Mouse (Mus musculus): ENCODE results near the gene Rnf103. TPM values are rescaled to one million over a fixed set of nuclear protein-coding genes. Genes with fewer than 3 reads are reported as not detected.

The Rnf103 gene
- total RNA-seq, 2 experiments from 2014 or later = 29.9 to 32.3 TPM

DNA sequence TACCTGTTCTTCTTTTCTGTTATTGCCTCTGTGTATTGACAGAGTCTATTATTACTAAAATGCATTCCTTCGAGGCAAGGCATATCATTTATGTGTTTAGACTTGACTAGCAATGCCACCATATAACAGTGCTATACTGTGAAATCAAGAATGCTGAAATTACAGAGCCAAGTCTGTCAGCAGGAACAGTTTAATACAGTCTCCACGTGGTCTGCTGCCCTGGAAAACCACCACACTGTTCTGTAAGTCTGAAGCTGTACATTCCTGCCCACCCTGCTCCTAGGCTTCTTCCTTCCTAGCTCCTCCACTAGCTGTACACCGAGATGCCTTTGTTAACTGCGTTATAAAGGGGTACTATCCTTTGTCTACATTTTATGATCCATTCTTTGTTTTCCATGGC lies 1.6 kb upstream of the Rnf103 start:
- no peak for DNase-seq

DNA sequence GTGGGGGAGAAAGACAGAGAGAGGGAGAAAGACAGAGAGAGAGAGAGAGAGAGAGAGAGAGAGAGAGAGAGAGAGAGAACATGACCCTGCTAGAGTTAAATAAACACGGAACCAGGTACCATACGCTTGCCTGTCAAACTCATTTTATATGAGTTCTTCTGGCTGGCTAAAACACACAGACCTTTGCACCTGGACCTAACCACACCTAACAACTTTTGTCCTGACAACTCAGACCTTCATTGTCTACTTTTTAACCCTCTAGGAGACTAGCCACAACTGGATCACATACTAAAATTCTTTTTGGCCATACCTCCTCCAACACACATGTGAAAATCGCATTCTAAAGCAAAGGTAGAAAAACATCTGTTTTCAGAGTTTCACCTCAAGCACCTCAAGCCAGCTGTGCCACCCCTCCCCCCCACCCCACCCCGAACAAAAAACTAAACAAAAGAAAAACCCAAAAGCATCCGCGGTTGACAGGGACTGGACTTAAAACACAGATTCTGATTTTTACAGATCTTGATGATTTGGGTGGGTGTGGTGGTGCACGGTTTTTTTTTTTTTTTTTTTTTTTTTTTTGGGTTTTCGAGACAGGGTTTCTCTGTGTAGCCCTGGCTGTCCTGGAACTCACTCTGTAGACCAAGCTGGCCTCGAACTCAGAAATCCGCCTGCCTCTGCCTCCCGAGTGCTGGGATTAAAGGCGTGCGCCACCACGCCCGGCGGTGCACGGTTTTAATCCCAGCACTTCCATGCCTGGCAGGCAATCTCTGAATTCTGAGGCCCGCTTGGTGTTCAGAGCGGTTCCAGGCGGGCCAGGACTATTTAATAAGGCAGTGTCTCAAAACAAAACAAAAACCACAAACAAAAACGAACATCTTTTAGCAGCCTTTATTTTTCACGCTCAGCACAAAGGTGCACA lies 679 bp upstream of the Rnf103 start:
- DNase-seq = no peak

DNA sequence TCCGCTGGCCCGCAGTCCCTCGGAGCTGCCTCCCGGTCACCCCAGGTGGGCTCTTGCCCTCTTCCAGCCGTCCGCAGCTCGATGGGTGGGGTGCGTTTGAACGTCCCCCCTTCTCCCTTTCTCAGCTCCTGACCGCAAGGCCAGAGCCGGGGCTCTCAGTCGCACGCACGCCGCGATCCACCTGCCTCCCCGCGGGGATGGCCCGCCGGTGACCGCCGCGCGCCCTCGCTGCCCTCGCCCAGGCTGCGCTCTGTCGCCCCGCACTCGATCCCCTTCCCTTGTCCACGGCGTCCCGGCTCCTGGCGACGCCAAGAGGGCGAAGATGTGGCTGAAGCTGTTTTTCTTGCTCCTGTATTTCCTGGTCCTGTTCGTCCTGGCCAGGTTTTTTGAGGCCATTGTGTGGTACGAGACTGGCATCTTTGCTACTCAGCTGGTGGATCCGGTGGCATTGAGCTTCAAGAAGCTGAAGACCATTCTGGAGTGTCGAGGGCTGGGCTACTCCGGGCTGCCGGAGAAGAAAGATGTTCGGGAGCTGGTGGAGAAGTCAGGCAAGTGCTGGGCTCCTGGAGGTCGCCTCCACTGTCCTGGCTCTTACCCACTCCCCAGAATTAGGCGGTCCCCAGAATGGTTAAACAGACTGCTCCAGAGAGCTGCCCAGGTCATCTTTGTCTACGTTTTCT lies 787 bp downstream of the Rnf103 start:
- peak; percentile 73 for DNase-seq

DNA sequence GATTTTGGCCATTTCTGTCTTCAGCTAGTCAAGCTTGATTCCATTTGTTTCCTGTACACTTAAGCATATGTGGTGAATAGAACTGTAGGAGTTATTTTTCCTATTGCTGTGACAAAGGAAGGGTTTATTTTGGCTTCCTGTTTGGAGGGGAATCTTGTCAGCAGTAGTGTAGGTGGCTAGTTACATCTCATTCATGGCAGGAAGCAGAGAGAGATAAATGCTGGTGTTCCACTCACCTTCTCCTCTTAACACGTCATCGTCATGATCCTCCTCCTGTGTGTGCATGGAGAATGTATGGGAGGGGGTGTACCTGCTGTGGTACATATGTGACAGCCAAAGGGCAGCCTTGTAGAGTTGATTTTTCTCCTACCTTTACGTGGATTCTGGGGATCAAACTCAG lies 6.9 kb downstream of the Rnf103 start:
- no peak for DNase-seq

DNA sequence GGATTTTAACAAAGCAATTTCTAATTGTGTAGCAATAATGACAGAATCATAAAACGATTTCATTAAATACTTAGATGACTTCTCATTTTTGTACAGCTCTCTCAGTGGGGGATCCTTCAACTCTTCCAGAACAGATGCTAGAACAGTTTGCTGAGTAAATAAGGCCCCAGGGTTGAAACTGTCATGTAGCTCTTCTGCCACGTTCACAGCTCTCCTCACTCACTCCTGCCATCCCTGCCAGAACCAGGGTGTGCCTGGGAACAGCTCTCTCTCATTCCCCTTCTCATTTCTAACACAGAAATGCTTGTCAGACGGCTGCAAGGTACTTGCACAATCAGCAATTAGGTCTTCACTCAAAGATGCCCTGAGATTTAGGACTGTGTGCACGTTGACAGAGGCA lies 9.3 kb downstream of the Rnf103 start:
- no peak for DNase-seq

DNA sequence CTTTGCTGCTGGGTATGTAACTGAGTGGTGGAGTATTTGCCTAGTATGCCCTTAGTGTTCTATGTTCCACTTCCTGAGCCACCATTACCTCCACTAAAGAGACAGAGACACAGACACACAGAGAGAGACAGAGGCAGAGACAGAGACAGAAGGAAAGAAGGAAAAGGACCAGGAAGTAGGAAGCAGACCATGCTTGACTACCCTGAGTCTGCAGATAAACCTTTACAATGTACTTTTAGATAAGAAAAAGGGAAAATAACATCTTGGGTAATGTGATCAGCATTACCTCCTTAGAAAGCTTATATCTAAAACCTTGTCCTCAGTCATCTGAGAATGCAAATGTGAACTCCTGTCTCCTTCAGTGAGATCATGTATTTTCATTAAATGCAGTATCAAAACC lies 10.0 kb downstream of the Rnf103 start:
- no peak for DNase-seq

DNA sequence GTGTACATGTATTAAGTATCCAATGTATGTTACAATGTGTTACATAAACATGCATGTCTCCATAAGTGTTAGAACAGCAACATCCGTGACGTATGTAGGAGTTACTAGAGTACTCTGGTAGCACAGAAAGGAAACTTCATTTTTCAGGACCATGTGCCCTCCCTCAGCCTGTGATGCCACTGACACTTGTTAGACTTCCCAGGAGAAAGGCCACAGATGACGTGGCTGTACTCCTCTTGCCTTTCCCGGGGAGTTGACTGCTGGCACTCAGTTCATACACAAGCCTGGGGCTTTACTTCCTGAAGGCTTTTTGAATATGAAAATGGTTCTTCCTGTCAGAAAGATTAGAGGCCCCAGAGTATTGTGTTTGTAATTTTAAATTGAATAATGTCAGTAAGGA lies 10.4 kb downstream of the Rnf103 start:
- DNase-seq = no peak

DNA sequence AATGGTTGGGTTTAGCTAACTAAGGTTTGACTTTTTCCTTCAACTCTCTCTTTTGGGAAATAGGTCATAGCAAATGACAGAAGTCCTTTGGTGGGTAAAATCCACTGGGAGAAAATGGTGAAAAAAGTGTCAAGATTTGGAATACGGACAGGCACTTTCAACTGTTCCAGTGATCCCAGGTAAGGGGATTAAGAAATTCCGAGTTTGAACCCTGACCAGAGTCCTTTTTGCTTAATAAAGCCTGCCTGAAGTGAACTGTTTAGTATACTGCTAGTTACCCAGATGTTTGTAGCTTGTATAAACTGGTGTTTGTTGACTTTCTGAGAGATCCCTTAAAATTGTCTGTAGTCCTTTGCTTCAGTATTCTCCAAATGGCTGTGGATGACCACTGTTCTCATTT lies 12.0 kb downstream of the Rnf103 start:
- no peak for DNase-seq

DNA sequence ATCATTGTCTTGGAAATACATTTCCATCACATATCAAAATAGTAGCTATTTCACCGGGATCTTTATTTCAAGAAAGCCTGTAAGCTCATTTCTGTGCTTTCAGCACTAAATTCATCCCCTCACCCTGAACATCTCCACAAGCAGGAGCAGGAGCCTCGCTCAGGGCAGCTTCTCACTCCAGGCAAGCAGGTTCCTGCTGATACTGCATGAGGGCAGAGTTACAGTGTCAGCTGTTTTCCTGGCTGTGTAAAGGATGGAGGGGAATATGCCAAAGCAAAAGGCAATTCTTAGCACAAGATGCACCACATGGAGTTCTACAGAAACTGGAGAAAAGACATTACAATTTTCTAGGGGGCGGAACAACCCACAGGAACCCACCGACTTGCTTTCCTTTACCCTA lies 25.8 kb downstream of the Rnf103 start:
- no peak for DNase-seq

DNA sequence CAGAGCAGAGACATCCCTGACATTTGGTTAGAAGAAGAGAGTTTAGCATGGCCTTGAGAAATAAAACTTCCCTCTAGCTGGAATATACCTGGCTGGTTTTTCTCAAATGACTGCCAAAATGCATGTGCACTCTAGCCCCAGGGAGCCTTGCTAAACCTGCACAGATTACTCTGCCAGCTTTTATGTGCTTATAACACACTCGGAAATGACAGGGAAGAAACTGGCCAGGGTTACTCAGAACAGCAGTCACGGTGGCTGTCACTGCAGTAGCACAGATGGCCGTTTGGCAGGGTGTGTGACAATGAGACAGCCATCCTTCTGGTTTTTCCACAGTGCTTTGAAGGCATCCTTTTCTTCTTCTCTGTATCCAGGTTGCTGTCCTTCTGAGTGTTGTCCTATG lies 31.9 kb downstream of the Rnf103 start:
- peak; percentile 21 for DNase-seq

DNA sequence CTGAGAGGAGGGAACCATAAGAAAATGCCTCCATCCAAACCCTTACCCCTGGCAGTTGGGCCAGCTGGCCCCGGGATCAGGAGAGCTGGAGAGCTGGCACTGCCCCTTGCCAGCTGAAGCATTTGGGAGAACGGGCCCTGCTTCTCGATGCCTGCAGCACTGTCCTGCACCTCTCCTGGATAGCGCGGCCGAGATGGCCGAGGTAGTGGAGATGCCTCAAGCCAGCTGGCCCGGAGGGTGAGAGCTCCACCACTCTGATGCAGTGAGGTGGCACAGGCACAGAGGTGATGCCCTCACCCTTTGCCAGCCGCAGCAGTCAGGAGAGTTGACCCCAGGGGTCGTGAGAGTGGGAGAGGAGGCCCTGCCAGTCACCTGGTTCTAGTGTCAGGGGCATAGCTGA lies 33.4 kb downstream of the Rnf103 start:
- DNase-seq = no peak

DNA sequence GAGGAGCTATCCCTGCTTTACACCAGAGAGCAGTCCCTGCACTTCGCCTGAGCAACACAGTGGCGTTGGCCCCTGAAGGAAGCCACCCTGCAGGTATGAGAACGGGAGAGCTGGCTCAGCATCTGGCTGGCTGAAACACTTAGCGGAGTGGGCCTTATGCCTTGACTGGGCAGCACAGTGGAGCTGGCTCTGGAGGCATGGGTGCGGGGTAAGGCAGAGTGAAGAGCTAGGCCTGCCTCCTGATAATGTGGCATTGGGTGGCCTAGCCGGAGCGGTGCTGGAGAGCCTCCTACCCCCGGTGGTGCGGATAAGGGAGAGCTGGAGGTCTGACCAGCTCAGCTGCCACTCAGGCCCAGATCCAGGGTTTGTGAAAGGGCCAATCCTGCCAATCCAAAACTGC lies 34.1 kb downstream of the Rnf103 start:
- DNase-seq = no peak

DNA sequence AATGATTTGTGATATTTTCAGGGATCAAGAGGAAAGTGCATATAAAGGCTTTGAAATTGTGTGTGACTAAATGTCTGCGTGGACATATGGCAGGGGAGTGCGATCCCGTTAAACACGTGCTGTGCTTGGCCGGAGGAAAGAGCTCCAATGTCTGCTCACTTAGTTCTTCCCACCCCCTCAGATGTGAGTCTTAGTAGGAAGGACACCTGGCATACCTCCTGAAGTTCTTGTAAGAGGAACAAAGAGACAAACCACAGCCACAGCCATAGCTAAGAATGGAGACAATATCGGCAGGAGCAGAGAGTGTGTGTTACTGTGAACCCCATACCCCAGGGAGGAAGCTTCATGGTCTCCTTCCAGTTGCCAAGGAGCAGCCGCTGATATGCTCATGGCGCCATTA lies 36.5 kb downstream of the Rnf103 start:
- DNase-seq = no peak

DNA sequence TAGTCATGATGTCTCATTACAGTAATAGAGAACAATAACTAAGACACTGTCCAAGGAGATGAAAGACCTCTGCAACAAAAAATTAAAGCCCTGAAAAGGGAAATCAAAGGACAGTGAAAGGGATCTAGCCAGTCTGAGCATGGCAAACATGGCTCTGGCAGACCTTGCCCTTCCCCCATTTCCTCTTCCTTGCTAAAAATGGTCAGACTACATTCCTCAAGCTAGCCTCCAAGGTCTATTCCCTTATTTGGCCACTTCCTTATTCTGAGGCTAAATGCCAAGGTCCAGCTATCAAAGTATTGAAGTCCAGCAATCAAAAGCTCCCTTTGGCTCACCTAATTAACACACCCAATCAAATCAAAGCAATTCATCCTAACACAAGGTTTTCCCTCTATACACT lies 43.6 kb downstream of the Rnf103 start:
- peak; percentile 31 for DNase-seq

DNA sequence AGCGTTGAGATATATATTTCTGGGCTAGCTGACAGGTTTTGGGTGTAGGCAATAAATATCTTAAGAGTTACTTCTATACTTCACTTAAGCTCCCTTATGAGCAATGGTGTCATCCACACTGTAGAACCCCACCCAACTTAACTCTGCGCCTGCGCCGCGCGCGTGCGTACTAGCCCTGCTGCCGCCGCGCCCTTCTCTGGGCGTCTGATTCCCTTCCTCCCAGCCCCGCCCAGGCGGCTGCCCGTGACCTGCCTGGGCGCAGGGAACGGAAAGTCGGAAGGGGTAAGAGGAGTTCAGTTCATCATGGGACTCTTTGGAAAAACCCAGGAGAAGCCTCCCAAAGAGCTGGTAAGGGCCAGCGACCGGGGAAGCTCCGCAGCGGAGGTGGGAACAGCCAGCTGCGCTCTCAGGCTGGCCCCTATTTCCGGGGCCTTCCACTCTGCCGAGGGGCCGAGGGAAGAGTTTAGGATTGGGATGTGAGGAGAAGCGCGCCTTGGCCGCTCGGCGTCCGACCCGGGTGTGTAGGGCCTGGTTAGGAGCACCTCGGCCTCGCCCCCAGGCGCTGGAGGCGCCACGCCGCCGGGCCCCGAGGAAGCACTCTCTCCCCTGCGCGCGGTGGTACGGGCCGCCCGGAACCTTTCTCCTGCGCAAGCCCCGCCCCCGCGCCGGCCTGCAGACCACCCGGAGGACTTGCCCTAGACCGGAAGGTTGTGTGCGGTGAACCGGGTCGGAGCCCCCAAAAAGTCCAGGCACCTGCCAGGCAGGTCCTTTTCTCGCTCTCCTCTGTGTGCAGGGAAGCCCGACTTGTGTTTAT lies 50.2 kb downstream of the Rnf103 start, which contains the start of gene Chmp3:
Gene Chmp3, plus strand, starts transcription at position 112 of the 814 bp plus-strand sequence.
- peak; percentile 98 for DNase-seq

DNA sequence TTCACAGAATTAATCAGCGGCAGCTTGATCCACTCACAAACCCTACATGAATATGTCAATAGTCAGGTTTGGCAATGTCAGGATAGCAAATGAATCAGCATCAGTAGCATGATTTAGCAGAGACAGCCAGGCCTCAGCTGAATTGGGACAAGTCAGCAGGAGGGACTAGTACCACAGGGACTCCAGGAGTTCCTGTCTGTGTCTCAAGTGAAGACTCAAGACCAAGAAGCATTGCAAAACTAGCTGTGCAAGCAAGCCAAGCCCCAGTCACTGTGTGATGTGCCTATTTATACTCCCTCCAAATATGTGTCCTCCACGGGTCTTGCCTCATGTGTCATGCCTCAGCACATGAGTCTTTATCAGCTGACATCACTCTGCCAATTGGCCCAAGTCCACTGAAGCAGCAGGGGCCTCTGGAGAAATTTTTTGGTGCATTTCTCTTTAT lies 61.8 kb downstream of the Rnf103 start:
- DNase-seq = peak; percentile 58

DNA sequence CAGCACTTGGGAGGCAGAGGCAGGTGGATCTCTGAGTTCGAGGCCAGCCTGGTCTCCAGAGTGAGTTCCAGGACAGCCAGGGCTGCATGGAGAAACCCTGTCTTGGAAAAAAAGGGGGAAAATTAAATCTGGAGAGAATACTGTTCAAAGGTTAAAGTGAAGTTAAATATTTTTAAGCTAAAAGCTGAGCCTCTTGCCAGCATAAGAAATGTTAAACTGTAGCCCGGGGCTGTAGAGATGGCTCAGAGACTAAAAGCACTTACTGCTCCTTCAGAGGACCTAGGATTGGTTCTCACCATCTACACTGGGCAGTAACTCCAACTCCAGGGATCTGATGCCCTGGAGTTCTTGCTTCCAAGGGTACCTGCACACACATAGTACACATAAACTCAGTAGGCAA lies 63.1 kb downstream of the Rnf103 start:
- no peak for DNase-seq

Other genes with a start within 250 kb of the Rnf103 start
- gene Krcc1, start 222.2 kb upstream of the Rnf103 start, total RNA-seq (2021) = 10 to 100 TPM; 69.7 to 76.0 TPM
- gene Smyd1, start 171.7 kb upstream of the Rnf103 start, total RNA-seq (2021) = 10 to 100 TPM in 1 of 2 experiments, 1 to 10 TPM in 1; 5.0 to 17.9 TPM
- 1 to 10 TPM; 1.7 TPM for gene Cd8b1, start 171.1 kb upstream of the Rnf103 start, total RNA-seq (2021)
- 1 to 10 TPM; 1.9 to 2.5 TPM for gene Cd8a, start 120.5 kb upstream of the Rnf103 start, total RNA-seq (2021)
- 10 to 100 TPM; 68.7 to 74.1 TPM for gene Rmnd5a, start 53.3 kb upstream of the Rnf103 start, total RNA-seq (2021)
- 100 to 1,000 TPM in 1 of 2 experiments, 10 to 100 TPM in 1; 85.8 to 101 TPM for gene Chmp3, start 49.9 kb downstream of the Rnf103 start, total RNA-seq (2021)
- 10 to 100 TPM; 38.3 to 42.9 TPM for gene Kdm3a, start 139.1 kb downstream of the Rnf103 start, total RNA-seq (2021)
- 10 to 100 TPM; 12.7 to 21.0 TPM for gene Reep1, start 213.7 kb downstream of the Rnf103 start, total RNA-seq (2021)

Data from adrenal gland, postnatal 10 days (tissue).